Comparison of ENCODE assay signal across 8 mouse cellular contexts in the genomic region with DNA sequence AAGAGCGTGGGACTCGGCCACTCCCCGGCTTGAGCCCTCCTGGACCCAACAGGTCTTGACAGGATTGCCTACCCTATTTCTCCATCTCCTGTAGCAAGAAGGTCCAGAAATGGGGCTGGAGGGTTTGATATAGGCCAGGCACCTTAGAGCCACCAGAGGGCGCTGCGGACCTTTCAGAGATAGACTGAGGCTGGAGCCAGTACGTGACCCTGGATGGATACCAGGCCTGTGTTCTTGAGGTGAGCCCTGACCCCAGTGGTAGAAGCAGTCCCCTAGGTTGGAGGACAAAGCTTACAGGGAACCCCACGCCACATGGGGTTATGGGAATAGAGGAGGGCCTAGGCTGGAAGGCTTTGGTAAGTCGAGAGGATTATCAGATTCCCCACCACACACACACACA. TPM values are rescaled to one million over a fixed set of nuclear protein-coding genes. Genes with fewer than 3 reads are reported as not detected.
A peak's percentile ranks its signal among the peaks of the same experiment; 100 is the strongest.
DNase-seq lines count a peak whose midpoint lies in the region; ATAC-seq and TF ChIP-seq lines count a peak whose summit lies in the region.

No protein-coding gene starts in this region.

- H3K4me3 ChIP-seq in kidney, postnatal 0 days (replicated peaks; ENCODE audit: low read depth, low read length), result no peak overlapping the region
- H3K4me3 ChIP-seq in liver, embryonic 15.5 days (replicated peaks), result no peak overlapping the region
- no peak overlapping the region for H3K4me3 ChIP-seq in neural tube, embryonic 14.5 days (ENCODE audit: low read depth, low read length)

- no peak overlapping the region for H3K27ac ChIP-seq in kidney, postnatal 0 days
- H3K27ac ChIP-seq in liver, embryonic 15.5 days (replicated peaks), result no peak overlapping the region
- H3K27ac ChIP-seq in neural tube, embryonic 14.5 days (ENCODE audit: low read depth, low read length), result no peak overlapping the region

- peak; percentile 56 for DNase-seq in 3134 (ENCODE audit: extremely low read depth, insufficient read length, low spot score)
- DNase-seq in adrenal gland, adult (ENCODE audit: inconsistent age in 2 of 2, low spot score in 1 of 2), result peak; percentile 85 to 96
- DNase-seq in embryo, embryonic 11 days, result peak; percentile 90
- DNase-seq in heart, adult 9 months (ENCODE audit: low spot score in 2 of 2), result peak; percentile 75 to 85
- peak; percentile 93 for DNase-seq in kidney, postnatal 0 days (ENCODE audit: low spot score)
- DNase-seq in testis, postnatal 14 days (ENCODE audit: low spot score), result peak; percentile 56

- no peaks in the 10 kb centered on the region for H3K36me3 ChIP-seq in kidney, postnatal 0 days (ENCODE audit: insufficient read depth, low read length)
- H3K36me3 ChIP-seq in liver, embryonic 15.5 days (replicated peaks), result no peaks in the 10 kb centered on the region
- 0 out of 2 replicates have a peak, but pooled peaks cover 7% of the 10 kb centered on the region for H3K36me3 ChIP-seq in neural tube, embryonic 14.5 days (ENCODE audit: control insufficient read depth, insufficient read depth, low read length)

- H3K27me3 ChIP-seq in kidney, postnatal 0 days (ENCODE audit: insufficient read depth, low read length), result no peaks in the 10 kb centered on the region
- no peaks in the 10 kb centered on the region for H3K27me3 ChIP-seq in liver, embryonic 15.5 days
- no peaks in the 10 kb centered on the region for H3K27me3 ChIP-seq in neural tube, embryonic 14.5 days (ENCODE audit: control insufficient read depth, insufficient read depth, low read length)

- H3K9ac ChIP-seq in kidney, postnatal 0 days (ENCODE audit: low read depth, low read length), result no peak overlapping the region
- H3K9ac ChIP-seq in liver, embryonic 15.5 days, result no peak overlapping the region
- H3K9ac ChIP-seq in neural tube, embryonic 14.5 days (replicated peaks; ENCODE audit: low read depth, low read length), result no peak overlapping the region

- peaks cover 7% of the 10 kb centered on the region for H3K4me1 ChIP-seq in kidney, postnatal 0 days (replicated peaks; ENCODE audit: insufficient read depth, low read length)
- peaks cover 18% of the 10 kb centered on the region for H3K4me1 ChIP-seq in liver, embryonic 15.5 days (replicated peaks)
- H3K4me1 ChIP-seq in neural tube, embryonic 14.5 days (ENCODE audit: control insufficient read depth, insufficient read depth, low read length), result peaks cover 5% of the 10 kb centered on the region; the same call in 1 of the 2 replicates

- peak; percentile 99 for TF ChIP-seq CTCF in kidney, postnatal 0 days (IDR thresholded peaks at IDR 0.05; ENCODE audit: low read depth)

- peak; percentile 37 for ATAC-seq in kidney, postnatal 0 days (replicated peaks; ENCODE audit: low FRiP score, low read depth)
- peak; percentile 22; the same call in 1 of the 2 replicates for ATAC-seq in liver, embryonic 15.5 days (ENCODE audit: insufficient read depth)
- ATAC-seq in neural tube, embryonic 14.5 days (ENCODE audit: low read depth), result peak; percentile 58

- no peaks in the 10 kb centered on the region for H3K9me3 ChIP-seq in kidney, postnatal 0 days (replicated peaks; ENCODE audit: low read length)
- no peaks in the 10 kb centered on the region for H3K9me3 ChIP-seq in liver, embryonic 15.5 days (replicated peaks)
- no peaks in the 10 kb centered on the region for H3K9me3 ChIP-seq in neural tube, embryonic 14.5 days (ENCODE audit: control insufficient read depth, low read length)

- 13% methylated on average over 8 of the region's 8 CpGs for WGBS in kidney, postnatal 0 days
- 9% methylated on average over 8 of the region's 8 CpGs for WGBS in liver, embryonic 15.5 days (ENCODE audit: insufficient replicate concordance)
- WGBS in neural tube, embryonic 14.5 days, result 20% methylated on average over 8 of the region's 8 CpGs

- no peak overlapping the region for H3K4me2 ChIP-seq in kidney, postnatal 0 days (ENCODE audit: low read length)
- no peak overlapping the region for H3K4me2 ChIP-seq in liver, embryonic 15.5 days
- no peak overlapping the region for H3K4me2 ChIP-seq in neural tube, embryonic 14.5 days (ENCODE audit: low read depth, low read length)

RNA-seq across cellular contexts. Expression of gene Ykt6, which starts 40.5 kb away (rescaled TPM):
- polyA plus RNA-seq in kidney, postnatal 0 days (2015; fragmentation: Nextera tagmentation; extraction: Ambion mirVana), result 41.8 and 46.5 TPM in 2 replicates
- polyA plus RNA-seq in liver, embryonic 15.5 days (2015; fragmentation: Nextera tagmentation; extraction: Ambion mirVana), result 18.8 and 19.7 TPM in 2 replicates
- polyA plus RNA-seq in neural tube, embryonic 14.5 days (2014; fragmentation: Nextera tagmentation; extraction: Ambion mirVana), result 39.1 and 40.9 TPM in 2 replicates

RNA-seq across cellular contexts. Expression of gene Gck, which starts 46.1 kb away (rescaled TPM):
- polyA plus RNA-seq in kidney, postnatal 0 days (2015; fragmentation: Nextera tagmentation; extraction: Ambion mirVana), result 0.64 and 1.0 TPM in 2 replicates
- polyA plus RNA-seq in liver, embryonic 15.5 days (2015; fragmentation: Nextera tagmentation; extraction: Ambion mirVana), result 0.41 and 0.59 TPM in 2 replicates
- 1.7 and 3.5 TPM in 2 replicates for polyA plus RNA-seq in neural tube, embryonic 14.5 days (2014; fragmentation: Nextera tagmentation; extraction: Ambion mirVana)
